Mouse (Mus musculus) leukemia stem cell, adult 10-12 weeks (primary cell): ENCODE data around the gene Hist1h2bf. TPM values are rescaled to one million over a fixed set of nuclear protein-coding genes. Genes with fewer than 3 reads are reported as not detected.

ENCODE experiments used
- polyA plus RNA-seq: library from polyadenylated mRNA; stranded (reverse); fragments of >175 nt; gene quantifications from 2 replicates; pipeline ENCODE4 v1.2.3, GENCODE M21; 2012; ENCODE audit warnings: low replicate concordance

The Hist1h2bf gene
- polyA plus RNA-seq, 1 experiment, result 20.1 TPM

Other genes starting within 250 kb of the Hist1h2bf start
- gene Zfp322a, start 205.0 kb downstream of the Hist1h2bf start, polyA plus RNA-seq, result 0.23 and 1.0 TPM in 2 replicates
- gene Abt1, start 150.3 kb downstream of the Hist1h2bf start, polyA plus RNA-seq, result 4.0 and 4.7 TPM in 2 replicates
- 0.12 and 0.15 TPM in 2 replicates for gene Btn1a1, start 108.3 kb downstream of the Hist1h2bf start, polyA plus RNA-seq
- not detected in 2 replicates for gene Btn2a2, start 85.3 kb downstream of the Hist1h2bf start, polyA plus RNA-seq
- gene Hist1h4h, start 43.1 kb downstream of the Hist1h2bf start, polyA plus RNA-seq, result 22.4 and 24.1 TPM in 2 replicates
- gene Hist1h2af, start 40.3 kb downstream of the Hist1h2bf start, polyA plus RNA-seq, result 1,274 and 2,101 TPM in 2 replicates
- gene Hist1h3g, start 38.8 kb downstream of the Hist1h2bf start, polyA plus RNA-seq, result 9.7 and 27.2 TPM in 2 replicates
- gene Hist1h2bh, start 30.8 kb downstream of the Hist1h2bf start, polyA plus RNA-seq, result 2.6 and 2.9 TPM in 2 replicates
- 7.8 and 13.9 TPM in 2 replicates for gene Hist1h3f, start 30.1 kb downstream of the Hist1h2bf start, polyA plus RNA-seq
- 39.6 and 48.6 TPM in 2 replicates for gene Hist1h4f, start 22.5 kb downstream of the Hist1h2bf start, polyA plus RNA-seq
- gene Hist1h1d, start 20.9 kb downstream of the Hist1h2bf start, polyA plus RNA-seq, result 0.89 and 1.4 TPM in 2 replicates
- 12.2 and 20.5 TPM in 2 replicates for gene Hist1h3e, start 11.8 kb downstream of the Hist1h2bf start, polyA plus RNA-seq
- 20.4 and 37.8 TPM in 2 replicates for gene Hist1h2ae, start 3.0 kb downstream of the Hist1h2bf start, polyA plus RNA-seq
- gene Hist1h2bg, start 2.8 kb downstream of the Hist1h2bf start, polyA plus RNA-seq, result 19.7 and 30.7 TPM in 2 replicates
- gene Hist1h2ad, start 185 bp upstream of the Hist1h2bf start, polyA plus RNA-seq, result 1.2 and 1.8 TPM in 2 replicates
- gene Hist1h3d, start 1.6 kb upstream of the Hist1h2bf start, polyA plus RNA-seq, result 1.1 and 5.4 TPM in 2 replicates
- gene Hist1h4d, start 7.4 kb upstream of the Hist1h2bf start, polyA plus RNA-seq, result 21.9 and 50.4 TPM in 2 replicates
- gene Hist1h2be, start 46.9 kb upstream of the Hist1h2bf start, polyA plus RNA-seq, result 1.7 and 2.0 TPM in 2 replicates
- 6.8 and 18.7 TPM in 2 replicates for gene Hist1h1e, start 48.4 kb upstream of the Hist1h2bf start, polyA plus RNA-seq
- gene Hist1h2ac, start 109.8 kb upstream of the Hist1h2bf start, polyA plus RNA-seq, result 1.7 and 2.0 TPM in 2 replicates
- gene Hist1h2bc, start 110.0 kb upstream of the Hist1h2bf start, polyA plus RNA-seq, result 3.1 and 3.3 TPM in 2 replicates
- gene Hist1h1t, start 121.6 kb upstream of the Hist1h2bf start, polyA plus RNA-seq, result not detected in 2 replicates
- 3.9 and 4.0 TPM in 2 replicates for gene Hist1h4c, start 124.3 kb upstream of the Hist1h2bf start, polyA plus RNA-seq
- gene Hfe, start 136.7 kb upstream of the Hist1h2bf start, polyA plus RNA-seq, result 5.0 and 7.1 TPM in 2 replicates
- gene Hist1h1c, start 164.6 kb upstream of the Hist1h2bf start, polyA plus RNA-seq, result 13.0 and 32.3 TPM in 2 replicates
- 4.9 and 12.8 TPM in 2 replicates for gene Hist1h3c, start 171.4 kb upstream of the Hist1h2bf start, polyA plus RNA-seq
- 14.4 and 31.0 TPM in 2 replicates for gene Hist1h2bb, start 172.5 kb upstream of the Hist1h2bf start, polyA plus RNA-seq
- gene Hist1h2ab, start 176.9 kb upstream of the Hist1h2bf start, polyA plus RNA-seq, result 39.8 and 47.5 TPM in 2 replicates
- 4.5 and 16.4 TPM in 2 replicates for gene Hist1h3b, start 178.1 kb upstream of the Hist1h2bf start, polyA plus RNA-seq
- 7.2 and 8.6 TPM in 2 replicates for gene Hist1h4b, start 182.8 kb upstream of the Hist1h2bf start, polyA plus RNA-seq
- 40.2 and 48.3 TPM in 2 replicates for gene Hist1h4a, start 187.0 kb upstream of the Hist1h2bf start, polyA plus RNA-seq
- gene Hist1h3a, start 188.2 kb upstream of the Hist1h2bf start, polyA plus RNA-seq, result 0.45 and 5.1 TPM in 2 replicates
- gene Hist1h1a, start 189.5 kb upstream of the Hist1h2bf start, polyA plus RNA-seq, result 1.2 and 1.7 TPM in 2 replicates
- not detected in 2 replicates for gene Trim38, start 195.7 kb upstream of the Hist1h2bf start, polyA plus RNA-seq
- not detected in 2 replicates for gene Slc17a2, start 232.8 kb upstream of the Hist1h2bf start, polyA plus RNA-seq